Mouse (Mus musculus) CH12F3 (cell line): ENCODE measurements around the gene Inhbc.
"Not testable (repeated sequence)": the region's sequence is repeated elsewhere in the genome, so short reads cannot be mapped to it uniquely, and the experiment has no call there.

Experiments used
- in situ Hi-C: fragments of 300-500 bp; cut with MboI; formaldehyde crosslinking; loops from 2 replicates; pipeline ENCODE4 v1.14.3; 2020; ENCODE audit warnings: low sequenced_read_pairs

Gene Inhbc

GRCm38 (mm10) chr10:127327461-127328145, 42.6 kb downstream of the Inhbc start:
- in situ Hi-C loops = no loop called here

GRCm38 (mm10) chr10:127326828-127327227, 43.4 kb downstream of the Inhbc start:
- in situ Hi-C loops = no loop called here

GRCm38 (mm10) chr10:127326017-127326801, 44.0 kb downstream of the Inhbc start:
- in situ Hi-C loops = no loop called here

DNA sequence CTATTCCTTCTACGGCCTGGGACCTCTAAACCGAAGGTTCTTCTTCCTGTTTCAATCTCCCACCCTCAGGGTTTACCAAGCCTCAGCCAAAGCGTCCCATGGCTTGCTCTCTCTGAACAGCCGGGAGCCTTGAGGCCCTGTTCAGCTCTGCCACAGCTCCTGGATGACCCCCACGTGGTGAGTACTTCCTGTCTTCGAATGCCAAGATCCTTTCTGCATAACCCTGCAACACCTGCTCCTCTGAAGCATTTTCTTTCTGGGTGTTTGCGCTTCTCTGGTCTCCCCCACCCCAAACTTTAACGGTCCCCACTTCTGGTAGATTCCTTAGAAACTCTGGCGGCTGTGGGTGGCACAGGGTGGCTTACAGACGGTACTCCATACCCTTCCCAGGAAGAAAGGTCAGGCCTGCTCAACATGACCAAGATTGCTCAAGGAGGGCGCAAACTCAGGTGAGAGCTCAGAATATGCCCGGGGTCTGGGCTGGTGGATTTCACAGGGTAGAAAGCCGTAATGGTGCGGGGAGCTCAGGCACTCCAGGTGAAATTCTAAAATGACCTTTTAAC, 44.7 kb downstream of the Inhbc start:
- in situ Hi-C loops = no loop called here

GRCm38 (mm10) chr10:127324495-127324894, 45.7 kb downstream of the Inhbc start:
- in situ Hi-C loops = no loop called here

DNA sequence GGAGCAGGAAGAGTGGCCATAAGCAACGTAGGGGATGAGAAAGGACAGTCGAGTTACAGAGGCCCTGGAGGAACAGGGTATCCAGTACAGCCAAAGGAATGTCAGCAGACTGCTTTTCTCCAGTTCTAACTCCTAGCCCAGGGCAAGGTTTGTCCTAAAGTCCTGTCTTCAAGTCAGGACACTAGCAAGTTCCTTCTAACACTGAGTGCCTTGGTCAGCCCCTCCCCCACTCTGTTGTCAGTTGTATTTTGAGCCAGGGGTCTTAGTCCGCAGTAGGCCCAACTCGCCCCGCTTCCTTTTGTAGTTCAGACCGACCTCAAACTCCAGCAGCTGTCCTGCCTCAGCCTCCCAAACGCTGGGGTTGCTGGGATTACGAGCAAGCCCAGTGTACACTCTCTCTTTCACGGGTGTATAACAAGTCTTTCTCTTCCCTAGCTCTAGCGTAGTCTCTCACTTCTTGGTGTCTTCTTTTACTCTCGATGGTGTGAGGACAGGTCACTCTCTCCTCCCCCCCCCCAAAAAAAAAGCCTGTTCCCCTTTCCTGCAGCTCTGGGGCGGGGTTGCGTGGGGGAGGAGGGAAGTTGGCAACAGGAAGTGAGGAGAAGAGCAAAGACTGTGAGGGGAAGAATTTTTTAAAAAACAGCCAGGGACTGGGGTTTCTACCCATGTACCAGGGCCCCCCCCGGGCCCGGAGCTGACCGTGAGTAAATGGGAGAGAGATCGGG, 46.9 kb downstream of the Inhbc start:
- in situ Hi-C loops = no loop called here

- in situ Hi-C loops = no loop called here
Measured at GRCm38 (mm10) chr10:127322669-127323068, 47.6 kb downstream of the Inhbc start.

- in situ Hi-C loops = no loop called here
Measured at GRCm38 (mm10) chr10:127322178-127322577, 48.1 kb downstream of the Inhbc start.

GRCm38 (mm10) chr10:127321621-127322020, 48.6 kb downstream of the Inhbc start, which contains the start of gene Arhgap9:
Arhgap9 (plus strand) TSS chr10:127321964.
- in situ Hi-C loops = no loop called here

DNA sequence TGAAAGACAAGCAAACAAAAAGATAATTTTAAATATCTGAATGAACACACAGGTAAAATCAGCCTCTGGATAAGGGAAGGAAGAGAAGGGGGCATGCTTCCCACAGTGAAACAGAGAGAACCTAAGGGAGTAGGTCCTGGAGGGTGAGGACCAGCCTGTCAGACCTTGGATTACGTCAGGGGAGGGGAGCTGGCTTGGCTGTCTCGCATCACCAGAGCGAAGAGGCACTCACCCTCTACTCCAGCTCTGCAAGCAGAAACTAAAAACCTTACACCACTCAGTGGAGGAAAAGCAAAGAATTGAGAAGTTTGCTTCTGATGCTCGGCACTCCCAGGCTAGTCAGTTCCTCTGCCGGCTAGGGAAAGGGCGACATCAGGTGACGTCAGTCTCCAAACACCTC, 50.3 kb downstream of the Inhbc start:
- in situ Hi-C loops = no loop called here

GRCm38 (mm10) chr10:127318009-127318408, 52.2 kb downstream of the Inhbc start:
- in situ Hi-C loops = no loop called here

- in situ Hi-C loops = no loop called here
Measured at GRCm38 (mm10) chr10:127317277-127317676, 53.0 kb downstream of the Inhbc start.

- in situ Hi-C loops = not testable (repeated sequence)
Measured at GRCm38 (mm10) chr10:127314950-127315349, 55.3 kb downstream of the Inhbc start.

DNA sequence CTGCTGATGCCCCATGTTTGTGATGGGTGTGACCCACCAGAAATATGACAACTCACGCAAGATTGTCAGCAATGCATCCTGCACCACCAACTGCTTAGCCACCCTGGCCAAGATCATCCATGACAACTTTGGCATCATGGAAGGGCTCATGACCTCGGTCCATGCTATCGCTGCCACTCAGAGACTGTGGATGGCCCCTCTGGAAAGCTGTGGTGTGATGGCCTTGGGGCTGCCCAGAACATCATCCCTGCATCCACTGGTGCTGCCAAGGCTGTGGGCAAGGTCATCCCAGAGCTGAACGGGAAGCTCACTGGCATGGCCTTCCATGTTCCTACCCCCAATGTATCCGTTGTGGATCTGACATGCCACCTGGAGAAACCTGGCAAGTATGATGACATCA, 56.7 kb downstream of the Inhbc start:
- in situ Hi-C loops = not testable (repeated sequence)

DNA sequence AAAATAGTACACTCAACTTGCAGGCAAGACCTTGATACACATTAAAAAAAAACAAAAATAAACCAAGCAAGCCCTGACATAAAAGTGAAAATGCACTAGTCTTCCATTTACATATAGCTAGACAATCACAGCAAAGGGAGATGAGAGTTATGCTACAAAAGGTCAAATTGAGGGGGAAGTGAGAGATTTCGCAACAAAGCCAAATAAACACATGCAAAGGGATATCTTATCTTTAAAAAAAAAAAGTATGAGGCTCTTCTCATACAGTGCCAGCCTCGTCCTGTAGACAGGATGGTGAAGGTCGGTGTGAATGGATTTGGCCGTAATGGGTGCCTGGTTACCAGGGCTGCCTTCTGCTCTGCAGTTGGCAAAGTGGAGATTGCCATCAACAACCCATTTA, 57.4 kb downstream of the Inhbc start:
- in situ Hi-C loops = no loop called here

- in situ Hi-C loops = no loop called here
Measured at GRCm38 (mm10) chr10:127312356-127312676, 57.9 kb downstream of the Inhbc start.

DNA sequence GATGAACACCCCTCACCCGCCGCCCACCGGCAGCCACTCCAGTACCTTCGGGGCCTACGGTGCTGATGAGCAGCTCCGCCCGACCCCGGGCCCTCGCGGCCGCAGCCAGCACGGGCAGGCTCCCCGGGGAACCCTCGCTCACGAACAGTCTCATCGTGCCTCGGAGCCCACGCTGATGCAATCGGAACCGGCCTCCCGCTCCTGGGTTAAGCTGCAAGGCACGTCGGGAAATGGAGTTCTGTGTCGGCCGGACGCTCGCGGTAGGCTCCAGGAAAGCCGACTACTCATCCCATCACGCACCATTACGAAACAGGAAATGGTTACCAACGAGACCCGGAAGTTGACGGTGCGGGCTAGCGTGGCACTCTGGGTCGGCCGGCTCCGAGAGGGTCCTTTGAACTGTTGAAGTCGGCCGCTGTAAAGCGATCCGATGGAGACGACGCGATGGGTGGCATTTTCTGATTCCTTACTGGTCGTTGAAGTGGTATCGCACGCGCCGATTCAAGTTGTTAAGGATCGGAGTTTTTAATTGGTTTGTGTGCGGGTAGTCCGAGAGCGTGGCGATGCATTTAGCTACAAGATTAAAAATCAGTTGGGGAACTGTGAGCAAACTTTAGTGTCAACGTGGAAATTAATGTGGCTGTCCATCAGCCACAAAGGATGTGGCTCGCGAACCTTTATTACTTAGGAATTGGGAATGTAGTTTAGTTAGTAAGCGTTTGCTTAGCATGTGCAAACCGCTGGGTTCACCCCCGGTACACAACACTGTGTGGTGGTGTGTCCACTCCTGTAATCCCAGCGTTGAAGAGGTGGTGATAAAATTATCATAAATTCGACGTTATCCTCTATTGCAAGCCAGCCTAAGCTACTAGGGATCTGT, 58.5 kb downstream of the Inhbc start, which contains the start of gene Mars:
TSS of gene Mars (minus strand) at position 311 of the 880 bp plus-strand sequence.
- in situ Hi-C loops = no loop called here

GRCm38 (mm10) chr10:127310523-127311475, 59.4 kb downstream of the Inhbc start:
- in situ Hi-C loops = no loop called here

DNA sequence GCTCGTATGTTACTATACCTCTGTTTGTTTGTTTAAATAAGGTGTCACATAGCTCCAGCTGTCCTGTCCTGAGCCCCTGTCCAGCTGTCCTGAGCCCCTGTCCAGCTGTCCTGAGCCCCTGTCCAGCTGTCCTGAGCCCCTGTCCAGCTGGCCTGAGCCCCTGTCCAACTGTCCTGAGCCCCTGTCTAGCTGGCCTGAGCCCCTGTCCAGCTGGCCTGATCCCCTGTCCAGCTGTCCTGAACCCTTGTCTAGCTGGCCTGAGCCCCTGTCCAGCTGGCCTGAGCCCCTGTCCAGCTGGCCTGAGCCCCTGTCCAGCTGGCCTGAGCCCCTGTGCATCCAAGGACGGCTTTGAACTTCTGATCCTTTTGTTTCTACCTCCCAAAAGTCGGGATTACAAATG, 61.1 kb downstream of the Inhbc start:
- in situ Hi-C loops = not testable (repeated sequence)
